Mouse (Mus musculus) forebrain, embryonic 13.5 days (tissue): ENCODE measurements around the gene Ppard. TPM values are rescaled to one million over a fixed set of nuclear protein-coding genes. Genes with fewer than 3 reads are reported as not detected.
A peak's percentile ranks its signal among the peaks of the same experiment; 100 is the strongest.
"Not testable (repeated sequence)": the region's sequence is repeated elsewhere in the genome, so short reads cannot be mapped to it uniquely, and the experiment has no call there.

Experiments
- ATAC-seq: fragments of 200-750 bp; cut with Nextera tagmentation; 2 replicates; pipeline ENCODE4 v1.8.0; 2017
- H3K27ac ChIP-seq: fragments of 300-500 bp; sonication (generic); 2 replicates; pipeline ENCODE4 v1.5.1; 2015; ENCODE audit warnings: inconsistent platforms, mild to moderate bottlenecking, moderate library complexity
- H3K27me3 ChIP-seq: fragments of 300-500 bp; sonication (generic); 2 replicates; pipeline ENCODE4 v1.6.1; 2015; ENCODE audit warnings: mild to moderate bottlenecking, inconsistent platforms
- H3K36me3 ChIP-seq: fragments of 300-500 bp; sonication (generic); 2 replicates; pipeline ENCODE4 v1.6.1; 2015; ENCODE audit warnings: mild to moderate bottlenecking, inconsistent platforms; ENCODE audit not compliant: poor library complexity, severe bottlenecking
- H3K4me1 ChIP-seq: fragments of 300-500 bp; sonication (generic); 2 replicates; pipeline ENCODE4 v1.6.1; 2015; ENCODE audit warnings: inconsistent platforms
- H3K4me2 ChIP-seq: fragments of 300-500 bp; sonication (generic); 2 replicates; pipeline ENCODE4 v1.6.1; 2015; ENCODE audit warnings: inconsistent platforms, mild to moderate bottlenecking, moderate library complexity
- H3K4me3 ChIP-seq: fragments of 300-500 bp; sonication (generic); 2 replicates; pipeline ENCODE4 v1.5.1; 2015; ENCODE audit warnings: mild to moderate bottlenecking, inconsistent platforms
- H3K9ac ChIP-seq: fragments of 300-500 bp; sonication (generic); 2 replicates; pipeline ENCODE4 v1.6.1; 2015; ENCODE audit warnings: mild to moderate bottlenecking, inconsistent platforms
- H3K9me3 ChIP-seq: fragments of 300-500 bp; sonication (generic); replicated peaks from 2 replicates; pipeline ENCODE4 v1.6.1; 2016; ENCODE audit warnings: inconsistent platforms
- WGBS: fragments of 180-500 bp; shearing (Covaris S2); methylation state at CpG from one replicate; pipeline ENCODE4 v1.1.7; 2015; 5-methylcytosine and 5-hydroxymethylcytosine counted together
- polyA plus RNA-seq: library from polyadenylated mRNA; unstranded; fragments of >200 nt; fragmentation: Nextera tagmentation; extraction: Ambion mirVana; gene quantifications from 2 replicates; pipeline ENCODE4 v1.2.1, GENCODE M21; 2015

Gene Ppard
- polyA plus RNA-seq, 1 experiment from 2014 or later, result 1.8 TPM

GRCm38 (mm10) chr17:28327673-28328325, 95.3 kb downstream of the Ppard start:
- 11% methylated on average over 22 of the region's 22 CpGs for WGBS
- Histone ChIP-seq H3K4me2 (peak overlapping the region; percentile 98), H3K36me3 (peaks cover 52% of the 10 kb centered on the region), H3K4me3 (peak overlapping the region; percentile 86), H3K9me3 (no peaks in the 10 kb centered on the region), H3K27me3 (no peaks in the 10 kb centered on the region), H3K9ac (peak overlapping the region; percentile 99), H3K4me1 (peaks cover 29% of the 10 kb centered on the region), H3K27ac (peak overlapping the region; percentile 95)
- peak; percentile 50 for ATAC-seq

GRCm38 (mm10) chr17:28328366-28328928, 95.9 kb downstream of the Ppard start, which contains the start of gene Rpl10a:
Gene Rpl10a (plus strand): TSS chr17:28328471.
- WGBS, result under 1% methylated on average over 66 of the region's 67 CpGs
- peak within 1 kb of the TSS; percentile 86 for H3K4me3 ChIP-seq
- no peaks in the 10 kb centered on the region for H3K9me3 ChIP-seq
- no peaks in the 10 kb centered on the region for H3K27me3 ChIP-seq
- ATAC-seq, result peak; percentile 91
- peaks cover 56% of the 10 kb centered on the region for H3K36me3 ChIP-seq
- peak within 1 kb of the TSS; percentile 99 for H3K9ac ChIP-seq
- peaks cover 34% of the 10 kb centered on the region for H3K4me1 ChIP-seq
- peak within 1 kb of the TSS; percentile 95 for H3K27ac ChIP-seq
- peak within 1 kb of the TSS; percentile 98 for H3K4me2 ChIP-seq

GRCm38 (mm10) chr17:28328946-28329345, 96.4 kb downstream of the Ppard start:
- peak; percentile 14; the same call in 1 of the 2 replicates for ATAC-seq
- peaks cover 39% of the 10 kb centered on the region for H3K4me1 ChIP-seq
- peak overlapping the region; percentile 86 for H3K4me3 ChIP-seq
- H3K36me3 ChIP-seq, result peaks cover 54% of the 10 kb centered on the region
- peak overlapping the region; percentile 99 for H3K9ac ChIP-seq
- H3K27me3 ChIP-seq, result no peaks in the 10 kb centered on the region
- WGBS, result under 1% methylated on average over 25 of the region's 25 CpGs
- peak overlapping the region; percentile 98 for H3K4me2 ChIP-seq
- no peaks in the 10 kb centered on the region for H3K9me3 ChIP-seq
- peak overlapping the region; percentile 95 for H3K27ac ChIP-seq

- Histone ChIP-seq H3K36me3 (peaks cover 47% of the 10 kb centered on the region), H3K4me3 (peak overlapping the region; percentile 86), H3K27me3 (no peaks in the 10 kb centered on the region), H3K4me2 (peak overlapping the region; percentile 98), H3K4me1 (peaks cover 39% of the 10 kb centered on the region), H3K9ac (peak overlapping the region; percentile 99), H3K9me3 (no peaks in the 10 kb centered on the region), H3K27ac (0 out of 2 replicates have a peak overlapping the region, but pooled peaks have one; percentile 95)
- ATAC-seq, result no peak
- WGBS, result under 1% methylated on average over 4 of the region's 4 CpGs
Measured at GRCm38 (mm10) chr17:28329503-28330231, 97.2 kb downstream of the Ppard start.

- Histone ChIP-seq H3K4me1 (peaks cover 39% of the 10 kb centered on the region), H3K36me3 (peaks cover 45% of the 10 kb centered on the region), H3K4me2 (peak overlapping the region; percentile 98), H3K4me3 (peak overlapping the region; percentile 86), H3K9me3 (no peaks in the 10 kb centered on the region), H3K27me3 (no peaks in the 10 kb centered on the region), H3K27ac (no peak overlapping the region), H3K9ac (peak overlapping the region; percentile 99)
- 65% methylated on average over 2 of the region's 2 CpGs for WGBS
- no peak for ATAC-seq
Measured at GRCm38 (mm10) chr17:28330232-28330546, 97.7 kb downstream of the Ppard start.

- H3K4me1 ChIP-seq, result peaks cover 39% of the 10 kb centered on the region
- H3K4me3 ChIP-seq, H3K9ac ChIP-seq, H3K27ac ChIP-seq, H3K27me3 ChIP-seq, H3K9me3 ChIP-seq, ATAC-seq: not testable (repeated sequence)
- H3K4me2 ChIP-seq, result peak overlapping the region; percentile 98; the same call in 1 of the 2 replicates
- 63% methylated on average over 8 of the region's 8 CpGs for WGBS
- peaks cover 45% of the 10 kb centered on the region for H3K36me3 ChIP-seq
Measured at GRCm38 (mm10) chr17:28330590-28330989, 98.1 kb downstream of the Ppard start.

GRCm38 (mm10) chr17:28331241-28332112, 99.0 kb downstream of the Ppard start:
- Histone ChIP-seq H3K27ac (no peak overlapping the region), H3K4me2 (0 out of 2 replicates have a peak overlapping the region, but pooled peaks have one; percentile 13), H3K4me3 (no peak overlapping the region), H3K9me3 (no peaks in the 10 kb centered on the region), H3K9ac (no peak overlapping the region), H3K27me3 (no peaks in the 10 kb centered on the region), H3K36me3 (peaks cover 46% of the 10 kb centered on the region), H3K4me1 (peaks cover 39% of the 10 kb centered on the region)
- WGBS, result 40% methylated on average over 6 of the region's 7 CpGs
- ATAC-seq, result no peak

GRCm38 (mm10) chr17:28332113-28332914, 99.8 kb downstream of the Ppard start:
- Histone ChIP-seq H3K9ac (no peak overlapping the region), H3K4me1 (peaks cover 39% of the 10 kb centered on the region), H3K27ac (no peak overlapping the region), H3K4me3 (no peak overlapping the region), H3K27me3 (no peaks in the 10 kb centered on the region), H3K36me3 (peaks cover 46% of the 10 kb centered on the region), H3K9me3 (no peaks in the 10 kb centered on the region), H3K4me2 (no peak overlapping the region)
- no peak for ATAC-seq
- 46% methylated on average over 13 of the region's 13 CpGs for WGBS

GRCm38 (mm10) chr17:28332915-28333546, 100.5 kb downstream of the Ppard start:
- Histone ChIP-seq H3K4me2 (no peak overlapping the region), H3K4me1 (peaks cover 32% of the 10 kb centered on the region), H3K4me3 (no peak overlapping the region), H3K27me3 (no peaks in the 10 kb centered on the region), H3K9me3 (no peaks in the 10 kb centered on the region), H3K9ac (no peak overlapping the region), H3K36me3 (peaks cover 53% of the 10 kb centered on the region), H3K27ac (no peak overlapping the region)
- no peak for ATAC-seq
- 63% methylated on average over 30 of the region's 31 CpGs for WGBS

- ATAC-seq, result no peak
- no peaks in the 10 kb centered on the region for H3K27me3 ChIP-seq
- H3K4me3 ChIP-seq, result no peak overlapping the region
- 80% methylated on average over 10 of the region's 10 CpGs for WGBS
- no peak overlapping the region for H3K27ac ChIP-seq
- no peaks in the 10 kb centered on the region for H3K9me3 ChIP-seq
- peaks cover 17% of the 10 kb centered on the region for H3K4me1 ChIP-seq
- H3K4me2 ChIP-seq, result no peak overlapping the region
- H3K9ac ChIP-seq, result no peak overlapping the region
- peaks cover 53% of the 10 kb centered on the region for H3K36me3 ChIP-seq
Measured at GRCm38 (mm10) chr17:28335267-28335666, 102.8 kb downstream of the Ppard start.

- WGBS, result 91% methylated on average over 7 of the region's 7 CpGs
Measured at GRCm38 (mm10) chr17:28337547-28337946, 105.0 kb downstream of the Ppard start.

More at GRCm38 (mm10) chr17:28337547-28337946, 105.0 kb downstream of the Ppard start:
- Histone ChIP-seq H3K36me3 (peaks cover 34% of the 10 kb centered on the region), H3K27me3 (no peaks in the 10 kb centered on the region), H3K27ac (no peak overlapping the region), H3K9ac (no peak overlapping the region), H3K9me3 (no peaks in the 10 kb centered on the region), H3K4me1 (peaks cover 24% of the 10 kb centered on the region), H3K4me3 (no peak overlapping the region), H3K4me2 (no peak overlapping the region)
- no peak for ATAC-seq
